Mouse (Mus musculus) forelimb bud, embryonic 11.5 days (tissue): ENCODE measurements at regions not wholly inside any gene's neighbourhood (a gene's known extent, or its start where the extent isn't known, plus 50 kb on each side); places are given as distances from the start of the nearest gene placed in this dataset.

Experiments used
- DNase-seq: peaks from one replicate; pipeline ENCODE4 v3.0.0-alpha.2; 2012; ENCODE audit warnings: low read depth, low spot score

DNA sequence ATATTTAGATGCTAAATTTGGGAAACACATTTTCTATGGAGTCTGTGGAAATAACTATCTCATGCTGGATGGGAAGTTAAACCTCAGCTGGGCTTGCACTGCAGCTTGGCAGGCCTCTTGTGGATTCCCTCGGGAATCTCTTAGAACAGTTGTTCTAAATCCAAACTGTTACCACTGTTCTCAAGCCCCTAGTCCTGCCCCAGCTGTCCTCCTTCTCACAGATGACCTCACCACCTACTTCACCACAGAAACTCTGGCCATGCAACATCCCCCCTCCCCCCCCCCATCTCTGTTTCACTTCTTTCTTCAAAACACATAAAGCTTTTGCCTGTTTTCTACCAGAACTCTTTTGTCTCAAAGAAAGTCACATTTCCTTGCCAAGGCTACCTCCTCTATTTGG is 136.6 kb upstream of the Wdr44 start:
- DNase-seq: no peak

DNA sequence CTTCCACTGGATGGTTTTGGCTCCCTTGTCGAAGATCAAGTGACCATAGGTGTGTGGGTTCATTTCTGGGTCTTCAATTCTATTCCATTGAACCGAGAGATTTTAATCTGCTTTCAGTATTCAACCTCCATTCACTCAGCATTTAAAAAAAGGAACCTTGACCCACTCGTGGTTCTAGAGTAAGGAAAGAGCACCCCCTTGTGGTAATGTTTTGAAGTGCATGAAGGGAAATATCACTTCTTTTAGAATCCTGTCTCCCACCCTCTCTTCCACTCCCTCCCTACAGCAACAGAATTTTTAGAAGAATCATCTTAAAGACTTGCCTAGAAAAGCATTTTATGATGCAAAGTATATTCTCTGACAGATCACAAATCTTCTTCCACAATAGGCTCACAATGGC is 127.3 kb upstream of the Wdr44 start:
- DNase-seq: peak; percentile 14
